Mouse (Mus musculus) thymus, postnatal 10 days (tissue): ENCODE data around the gene Pcca.

Experiments used
- DNase-seq, 2 experiments: peaks; one replicate each; pipeline ENCODE4 v3.0.0; 2021; ENCODE audit warnings: low spot score in 2 of 2

Gene Pcca

GRCm38 (mm10) chr14:122836221-122836620 is 302.1 kb downstream of the Pcca start:
- no peak for DNase-seq

- no peak for DNase-seq
Observed at GRCm38 (mm10) chr14:122837018-122837417, 302.9 kb downstream of the Pcca start.

- peak in 1 of 2 experiments; percentile 7 for DNase-seq
Observed at GRCm38 (mm10) chr14:122852506-122853057, 318.5 kb downstream of the Pcca start.

GRCm38 (mm10) chr14:122859792-122860191 is 325.7 kb downstream of the Pcca start:
- no peak for DNase-seq

GRCm38 (mm10) chr14:122862623-122863022 is 328.5 kb downstream of the Pcca start:
- no peak for DNase-seq

GRCm38 (mm10) chr14:122865462-122866129 is 331.5 kb downstream of the Pcca start:
- DNase-seq: no peak

- no peak for DNase-seq
Observed at GRCm38 (mm10) chr14:122867531-122868285, 333.6 kb downstream of the Pcca start.

- no peak for DNase-seq
Observed at GRCm38 (mm10) chr14:122869831-122870230, 335.7 kb downstream of the Pcca start.

GRCm38 (mm10) chr14:122871841-122872580 is 337.9 kb downstream of the Pcca start:
- DNase-seq: no peak

GRCm38 (mm10) chr14:122872612-122873011 is 338.5 kb downstream of the Pcca start:
- DNase-seq: no peak

GRCm38 (mm10) chr14:122875056-122875455 is 340.9 kb downstream of the Pcca start:
- no peak for DNase-seq

- DNase-seq: no peak
Observed at GRCm38 (mm10) chr14:122875636-122876035, 341.5 kb downstream of the Pcca start.

GRCm38 (mm10) chr14:122876163-122876562 is 342.0 kb downstream of the Pcca start:
- peak; percentile 26 to 70 for DNase-seq

- DNase-seq: no peak
Observed at GRCm38 (mm10) chr14:122876723-122877122, 342.6 kb downstream of the Pcca start.

GRCm38 (mm10) chr14:122877787-122878186 is 343.7 kb downstream of the Pcca start:
- no peak for DNase-seq

GRCm38 (mm10) chr14:122880291-122880690 is 346.2 kb downstream of the Pcca start:
- no peak for DNase-seq

- no peak for DNase-seq
Observed at GRCm38 (mm10) chr14:122881699-122882098, 347.6 kb downstream of the Pcca start.

- no peak for DNase-seq
Observed at GRCm38 (mm10) chr14:122882201-122882639, 348.1 kb downstream of the Pcca start.

- no peak for DNase-seq
Observed at GRCm38 (mm10) chr14:122882795-122883409, 348.8 kb downstream of the Pcca start.

- DNase-seq: no peak
Observed at GRCm38 (mm10) chr14:122883410-122883806, 349.3 kb downstream of the Pcca start.

- no peak for DNase-seq
Observed at GRCm38 (mm10) chr14:122883821-122884584, 349.9 kb downstream of the Pcca start.
